Mouse (Mus musculus) fat pad, adult 2 months (tissue): ENCODE measurements around the gene Yipf2.
"Not testable (repeated sequence)": the region's sequence is repeated elsewhere in the genome, so short reads cannot be mapped to it uniquely, and the experiment has no call there.

Source experiments
- DNase-seq: peaks from one replicate; pipeline ENCODE4 v3.0.0-alpha.2; 2011; ENCODE audit warnings: low read depth, low spot score; ENCODE audit errors: extremely low read depth

Yipf2 gene

DNA sequence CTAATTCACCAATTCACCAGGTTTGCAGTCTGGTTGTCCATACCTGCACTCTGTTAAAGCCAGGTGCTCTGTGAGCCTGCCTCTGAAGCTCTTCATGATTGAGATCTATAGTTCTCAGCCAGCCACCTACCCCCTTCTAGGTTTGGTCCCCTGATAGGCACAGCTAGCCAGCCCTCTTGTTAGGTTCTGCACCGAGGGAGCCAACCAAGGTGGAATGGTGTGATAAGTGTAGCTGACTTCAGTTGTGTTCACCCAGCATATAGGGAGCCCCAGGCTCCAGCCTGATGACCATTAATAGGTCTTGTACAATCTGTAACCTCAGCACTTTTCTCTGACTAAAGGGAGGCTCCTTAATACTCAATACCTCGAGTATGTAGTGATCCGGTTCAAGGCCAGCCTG lies 7.6 kb upstream of the Yipf2 start:
- DNase-seq, result no peak

DNA sequence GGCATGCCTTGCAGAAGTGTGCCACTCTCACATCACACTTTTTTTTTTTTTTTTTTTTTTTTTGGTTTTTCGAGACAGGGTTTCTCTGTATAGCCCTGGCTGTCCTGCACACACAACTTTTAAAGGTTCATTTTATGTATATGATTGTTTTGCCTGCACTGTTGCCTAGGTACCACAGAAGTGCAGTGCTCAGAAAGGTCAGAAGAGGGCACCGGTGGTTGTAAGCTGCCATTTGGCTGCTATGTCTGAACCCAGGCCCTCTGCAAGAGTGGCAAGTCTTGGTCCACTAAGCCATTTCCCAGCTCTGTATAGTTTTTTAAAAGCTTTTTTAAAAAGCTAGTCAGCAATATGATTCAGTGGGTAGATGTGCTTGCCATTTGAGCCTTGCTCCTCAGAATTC lies 5.6 kb upstream of the Yipf2 start:
- no peak for DNase-seq

DNA sequence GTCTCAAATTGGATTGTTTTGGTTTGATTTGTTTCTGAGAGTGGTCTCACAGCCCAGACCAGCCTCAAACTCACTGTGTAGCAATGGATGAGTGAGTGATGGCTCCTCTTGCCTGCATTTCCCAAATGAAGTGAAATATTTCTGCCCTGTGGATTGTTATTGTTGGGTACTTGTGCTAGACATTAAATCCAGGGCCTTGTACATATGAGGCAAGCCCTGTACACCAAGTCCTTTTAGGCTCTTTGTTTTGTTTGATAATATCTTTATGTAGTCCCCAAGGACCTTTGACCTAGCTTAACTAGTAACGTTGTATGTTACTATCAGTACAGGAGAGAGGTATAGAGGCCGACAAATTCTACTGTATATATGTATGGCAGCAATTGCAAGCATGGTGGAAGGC lies 2.2 kb upstream of the Yipf2 start:
- peak; percentile 59 for DNase-seq

DNA sequence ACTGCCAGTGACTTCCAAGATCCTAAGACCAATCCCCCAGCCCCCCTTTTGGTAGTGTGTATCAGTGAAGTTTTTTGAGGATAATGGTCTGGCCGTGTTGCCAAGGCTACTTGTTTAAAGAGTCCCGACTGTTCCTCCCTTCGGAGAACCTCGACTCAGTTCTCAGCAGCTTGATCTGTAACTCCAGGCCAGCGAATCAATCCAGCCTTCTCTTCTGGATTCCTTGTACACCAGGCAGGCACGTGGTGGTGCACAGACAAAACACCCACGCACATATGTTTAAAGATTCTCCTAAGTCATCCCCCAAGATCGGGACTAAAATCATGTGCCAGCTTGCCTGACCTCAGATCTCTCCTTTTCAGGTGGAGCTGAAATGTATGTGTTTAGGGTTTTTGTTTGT lies 1.7 kb upstream of the Yipf2 start:
- not testable (repeated sequence) for DNase-seq

DNA sequence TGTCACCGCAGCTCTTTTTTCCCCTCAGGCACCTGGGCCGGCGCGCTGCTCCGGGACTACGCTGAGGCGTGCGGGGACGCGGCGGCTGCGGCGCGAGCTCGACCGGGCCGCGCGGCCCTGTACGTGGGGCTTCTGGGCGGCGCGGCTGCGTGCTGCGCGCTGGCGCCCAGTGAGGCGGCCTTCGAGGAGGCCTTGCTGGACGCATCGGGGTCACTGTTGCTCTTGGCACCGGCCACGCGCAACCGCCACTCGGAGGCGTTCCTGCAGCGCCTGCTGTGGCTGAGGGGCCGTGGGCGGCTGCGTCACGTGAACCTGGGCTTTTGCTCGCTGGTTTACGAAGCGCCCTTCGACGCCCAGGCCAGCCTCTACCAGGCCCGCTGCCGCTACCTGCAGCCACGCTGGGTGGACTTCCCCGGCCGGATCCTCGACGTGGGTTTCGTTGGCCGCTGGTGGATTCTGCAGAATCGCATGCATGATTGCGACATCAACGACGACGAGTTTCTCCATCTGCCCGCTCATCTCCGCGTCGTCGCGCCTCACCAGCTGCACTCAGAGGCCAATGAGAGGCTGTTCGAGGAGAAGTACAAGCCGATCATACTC lies 594 bp upstream of the Yipf2 start:
- DNase-seq, result no peak

DNA sequence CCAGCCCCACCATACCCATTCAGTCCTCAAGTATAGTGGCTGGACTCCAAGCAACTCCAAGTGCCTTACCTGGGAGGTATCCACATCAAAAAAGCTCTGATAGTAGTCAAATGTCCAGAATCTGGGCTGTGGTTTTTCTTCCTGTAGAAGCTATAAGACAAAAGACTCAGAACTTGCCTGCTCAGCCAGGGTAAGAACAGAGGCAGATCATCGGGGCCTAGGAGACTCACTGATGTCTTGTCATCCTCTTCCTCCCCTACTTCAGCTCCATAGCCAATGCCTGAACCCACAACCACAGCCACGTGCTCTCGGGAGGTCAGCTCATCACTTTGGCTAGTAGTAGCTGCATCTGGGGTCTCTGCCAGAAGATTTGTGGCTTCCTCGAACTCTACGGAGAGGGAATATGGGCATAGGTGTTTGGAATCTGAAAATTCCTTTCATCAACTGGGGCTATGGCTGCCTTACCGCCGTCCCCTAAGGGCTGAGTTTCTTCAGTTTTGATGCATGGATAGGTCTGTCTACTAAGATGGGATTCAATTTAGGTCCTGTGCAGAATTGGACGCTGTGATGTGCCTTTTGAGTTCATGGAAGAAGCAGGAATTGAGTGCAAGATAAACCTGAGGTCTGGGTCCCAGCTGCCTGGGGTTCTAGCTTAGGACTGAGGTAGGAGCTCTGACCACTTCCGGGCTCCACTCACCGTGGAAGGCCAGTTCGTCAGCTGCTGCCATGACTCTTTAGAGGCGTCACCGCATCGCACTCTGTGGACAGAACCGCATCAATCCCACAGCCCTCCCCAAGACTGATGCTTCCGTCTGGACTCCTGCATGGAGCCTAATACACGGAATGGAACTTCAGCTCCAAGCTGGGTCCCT lies 561 bp downstream of the Yipf2 start:
- DNase-seq, result no peak

DNA sequence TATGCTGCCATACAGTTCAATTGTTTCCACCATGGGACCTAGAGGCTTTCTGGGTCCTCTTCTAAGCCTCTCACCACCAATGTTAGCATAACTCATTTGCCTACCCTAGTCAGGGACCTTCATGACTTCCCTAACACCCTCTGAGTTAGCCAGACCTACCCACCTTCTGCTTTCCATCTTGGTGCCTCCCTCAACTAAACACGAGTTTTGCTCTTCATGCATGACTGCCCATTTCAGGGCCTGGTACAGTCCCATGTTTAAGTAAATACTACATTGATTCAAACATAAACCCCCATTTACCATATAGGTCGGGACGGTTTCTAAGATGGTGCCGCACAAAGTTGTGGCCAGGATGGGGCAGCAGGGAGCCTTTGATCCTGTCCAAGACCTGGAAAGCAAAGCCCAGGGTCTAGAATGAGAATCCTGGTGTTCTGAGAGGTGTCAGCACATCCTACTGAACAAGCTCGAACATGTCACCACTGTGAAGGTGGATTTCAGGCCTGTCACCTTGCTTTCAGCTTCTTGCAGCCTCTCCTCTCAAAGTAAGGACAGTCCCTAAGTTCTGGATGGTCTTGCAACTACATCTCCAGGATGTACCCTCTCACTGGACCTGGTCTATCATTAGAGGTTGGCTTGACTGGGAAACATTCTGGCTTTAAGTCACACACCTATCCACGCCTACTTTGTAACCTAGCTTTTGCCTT lies 1.3 kb downstream of the Yipf2 start:
- DNase-seq, result no peak

DNA sequence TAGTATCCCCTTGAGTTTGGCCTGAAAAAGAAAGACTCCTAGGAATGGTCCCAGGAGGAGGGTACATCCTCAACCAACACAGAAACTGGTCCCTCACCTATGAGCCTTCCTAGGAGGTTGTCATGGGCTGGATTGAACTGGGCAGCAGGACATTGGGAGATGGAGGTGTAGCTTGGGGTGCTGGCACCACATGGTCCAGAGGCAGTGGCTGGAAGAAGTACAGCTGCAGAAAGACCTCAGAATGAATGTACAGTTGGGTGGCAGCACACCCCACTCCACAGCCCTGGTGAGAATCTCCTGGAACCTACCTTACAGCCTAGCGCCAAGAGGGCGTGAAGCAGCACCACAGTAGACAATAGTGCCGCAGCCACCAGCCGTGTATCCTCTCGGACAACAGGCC lies 3.1 kb downstream of the Yipf2 start:
- no peak for DNase-seq

DNA sequence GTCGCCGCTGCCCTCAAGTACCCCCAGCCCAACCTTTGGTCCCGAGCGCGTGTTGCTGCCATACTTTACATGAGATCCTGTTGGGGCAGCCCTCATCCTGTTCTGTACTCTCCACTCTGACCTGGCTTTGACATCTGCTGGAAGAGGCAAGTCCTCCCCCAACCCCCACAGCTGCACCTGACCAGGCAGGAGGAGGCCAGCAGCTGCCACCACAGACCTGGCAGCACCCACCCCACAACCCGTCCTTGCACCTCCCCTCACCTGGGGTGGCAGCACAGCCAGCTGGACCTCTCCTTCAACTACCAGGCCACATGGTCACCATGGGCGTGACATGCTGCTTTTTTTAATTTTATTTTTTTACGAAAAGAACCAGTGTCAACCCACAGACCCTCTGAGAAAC lies 4.3 kb downstream of the Yipf2 start:
- DNase-seq, result no peak

DNA sequence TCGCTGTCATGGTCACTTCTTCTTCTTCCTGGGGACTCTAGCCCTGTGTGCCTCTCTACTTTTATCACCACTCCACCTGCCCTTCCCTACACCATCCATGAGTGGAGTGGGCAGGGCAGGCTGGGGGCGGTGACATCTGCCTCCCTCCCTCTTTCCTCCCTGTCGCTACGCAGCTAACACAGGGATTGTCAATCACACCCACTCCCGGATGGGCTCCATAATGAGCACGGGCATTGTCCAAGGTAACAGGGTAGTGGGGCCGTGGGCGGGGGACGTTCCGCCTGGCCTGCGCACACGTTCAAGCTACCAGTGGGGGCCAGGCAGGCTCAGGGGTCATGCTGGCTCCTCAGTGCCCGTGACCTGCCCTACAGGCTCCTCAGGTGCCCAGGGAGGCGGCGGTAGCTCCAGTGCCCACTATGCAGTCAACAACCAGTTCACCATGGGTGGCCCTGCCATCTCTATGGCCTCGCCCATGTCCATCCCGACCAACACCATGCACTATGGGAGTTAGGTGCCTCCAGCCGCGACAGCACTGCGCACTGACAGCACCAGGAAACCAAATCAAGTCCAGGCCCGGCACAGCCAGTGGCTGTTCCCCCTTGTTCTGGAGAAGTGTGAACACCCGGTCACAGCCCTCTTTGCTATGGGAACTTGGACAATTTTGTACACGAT lies 4.8 kb downstream of the Yipf2 start:
- DNase-seq, result no peak

DNA sequence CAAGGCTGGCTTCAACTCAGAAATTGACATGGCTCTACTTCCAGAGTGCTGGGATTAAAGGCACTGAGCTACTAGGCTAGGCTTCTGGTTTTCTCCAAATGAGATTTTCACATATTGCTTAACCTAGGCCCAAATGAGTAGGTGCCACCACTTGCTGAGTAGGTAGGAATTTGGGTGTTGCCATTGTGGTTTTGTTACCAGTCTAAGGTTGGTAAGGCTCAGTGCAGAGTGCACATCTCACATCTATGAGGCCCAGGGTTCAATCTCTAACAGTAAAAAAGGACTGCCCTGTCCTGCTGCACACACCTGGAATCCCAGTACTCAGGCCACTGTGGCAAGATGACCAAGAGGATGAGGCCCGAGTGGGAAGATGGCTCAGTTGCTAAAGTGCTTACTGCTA lies 7.2 kb downstream of the Yipf2 start:
- DNase-seq, result no peak

DNA sequence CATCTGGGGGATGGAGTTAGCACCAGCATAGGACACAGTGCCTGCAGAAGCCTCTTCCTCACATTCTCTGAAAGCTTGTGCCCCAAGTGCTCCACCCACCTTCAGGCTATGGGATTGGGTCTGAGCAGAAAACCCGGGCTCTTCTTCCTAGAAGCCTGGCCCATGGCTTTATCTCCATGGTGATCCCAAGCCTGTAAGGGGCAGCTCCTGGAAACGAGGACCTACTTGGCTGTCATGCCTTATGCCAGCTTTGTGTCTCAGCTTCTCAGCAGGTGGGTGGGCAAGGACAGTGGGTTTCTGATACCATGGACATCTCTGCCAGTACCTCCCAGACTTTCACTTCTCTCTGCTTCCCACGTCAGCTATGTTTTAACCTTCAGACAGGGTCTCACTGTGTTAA lies 14.4 kb downstream of the Yipf2 start:
- DNase-seq, result no peak

DNA sequence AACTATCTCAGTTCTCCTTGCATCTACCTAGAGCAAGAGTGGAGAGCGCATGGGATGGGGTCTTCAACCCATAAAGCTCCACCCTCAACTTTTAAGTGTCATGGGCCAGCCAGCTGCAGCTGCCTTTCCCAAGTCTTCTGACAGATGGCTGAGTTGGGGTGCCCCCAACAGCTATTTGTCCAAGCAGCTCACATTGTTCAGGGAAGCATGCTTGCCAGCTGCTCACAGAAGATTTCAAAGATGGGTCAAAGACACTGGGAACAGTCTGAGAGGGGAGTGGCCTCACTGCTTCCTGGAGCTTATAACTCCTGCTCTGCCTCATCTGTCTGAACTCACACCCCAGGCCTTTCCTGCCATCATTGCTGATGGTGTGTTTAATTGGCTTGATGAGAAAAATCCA lies 16.3 kb downstream of the Yipf2 start:
- DNase-seq, result no peak

DNA sequence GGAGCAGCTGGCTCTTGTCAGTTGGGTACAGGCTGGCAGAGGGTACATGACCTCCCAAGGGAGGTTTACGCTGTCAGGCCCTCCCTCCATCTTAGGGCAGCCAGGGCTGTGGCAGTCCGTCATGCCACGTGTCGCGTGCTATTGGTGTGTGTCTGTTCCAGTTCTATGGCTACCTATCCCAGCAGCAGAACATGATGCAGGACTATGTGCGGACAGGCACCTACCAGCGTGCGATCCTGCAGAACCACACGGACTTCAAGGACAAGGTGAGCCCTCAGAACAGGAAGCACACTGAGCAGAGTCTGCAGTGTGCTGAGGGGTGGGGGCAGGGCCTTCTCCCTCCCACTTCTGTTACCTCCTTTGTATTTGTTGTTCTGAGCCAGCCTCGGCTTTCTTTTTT lies 17.4 kb downstream of the Yipf2 start:
- no peak for DNase-seq

DNA sequence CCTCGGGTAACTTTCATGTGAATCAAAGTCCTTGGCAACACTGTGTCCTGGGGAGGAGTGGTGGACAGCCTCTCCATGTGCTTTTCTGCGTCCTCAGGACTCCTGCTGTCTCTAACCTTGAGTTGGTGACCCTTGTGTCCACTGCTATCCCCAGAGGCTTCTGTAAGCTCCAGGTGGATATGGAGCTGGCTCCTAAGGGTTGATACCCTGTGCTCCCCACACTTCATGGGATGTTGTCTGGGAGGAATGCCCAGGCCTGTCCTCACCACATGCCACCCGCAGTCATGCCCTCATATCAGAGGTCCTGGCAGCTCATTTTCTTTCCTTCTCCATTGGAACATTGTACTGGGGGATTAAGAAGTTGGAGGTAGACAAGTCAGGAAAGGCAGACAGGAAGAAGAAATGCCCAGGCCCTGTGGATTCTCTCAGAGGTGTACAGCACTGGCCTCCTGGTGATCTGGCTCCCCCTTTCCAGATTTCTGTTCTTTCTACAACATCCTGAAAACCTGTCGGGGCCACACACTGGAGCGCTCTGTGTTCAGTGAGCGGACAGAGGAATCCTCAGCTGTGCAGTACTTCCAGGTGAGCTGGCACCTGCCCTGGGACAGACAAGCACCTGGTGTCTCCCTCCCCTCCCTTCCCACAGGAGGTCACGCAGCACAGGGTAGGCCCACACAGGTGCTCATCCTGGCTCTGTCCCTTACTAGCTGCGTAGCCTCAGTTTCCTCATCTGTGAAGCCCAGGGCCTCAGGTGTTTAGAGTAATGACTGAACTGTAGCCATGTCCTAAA lies 18.4 kb downstream of the Yipf2 start:
- no peak for DNase-seq

DNA sequence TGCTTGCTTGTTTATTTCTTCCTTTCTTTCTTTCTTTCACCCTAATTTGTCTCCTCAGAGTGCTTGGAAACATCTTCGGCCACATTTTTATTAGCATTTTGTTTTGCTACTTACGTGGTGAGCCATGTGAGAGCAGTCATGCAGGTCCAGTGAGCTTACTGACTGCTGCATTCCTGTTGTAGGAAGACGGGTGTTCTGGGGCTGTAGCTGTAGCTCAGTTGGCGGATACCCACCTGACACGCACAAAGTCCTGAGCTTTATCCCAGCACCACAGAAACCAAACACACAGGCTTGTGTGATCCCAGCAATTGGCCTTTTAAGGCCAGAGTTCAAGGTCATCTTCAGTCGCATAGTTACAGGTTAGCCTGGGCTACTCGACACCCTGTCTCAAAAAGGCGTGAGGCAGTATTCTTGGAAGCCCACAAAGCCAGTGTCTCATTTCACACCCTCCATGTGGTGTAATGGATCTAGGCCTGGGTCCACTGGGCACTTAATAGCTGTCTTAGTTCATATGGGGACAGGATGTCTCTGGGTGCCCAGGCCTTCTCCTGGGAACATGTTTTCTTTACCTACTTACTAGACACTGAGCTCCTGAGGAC lies 23.9 kb downstream of the Yipf2 start:
- no peak for DNase-seq

DNA sequence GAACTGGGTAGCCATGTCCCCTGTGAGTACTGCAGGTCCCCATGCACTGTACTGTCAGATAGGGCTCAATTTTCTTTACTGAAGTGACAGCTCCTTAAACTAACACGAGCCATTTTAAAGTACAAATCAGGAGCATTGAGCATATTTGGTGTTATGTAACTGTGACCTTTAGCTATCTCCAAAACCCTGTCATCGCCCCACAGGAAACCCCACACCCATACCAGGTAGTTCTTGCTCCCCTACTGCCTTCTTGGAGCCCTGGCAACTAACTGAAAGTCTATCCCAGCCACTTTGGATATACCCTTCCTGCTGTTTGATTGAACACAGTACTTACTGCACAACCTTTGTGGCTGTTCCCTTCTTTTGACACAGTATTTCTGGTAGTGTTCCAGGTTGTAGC lies 25.6 kb downstream of the Yipf2 start:
- DNase-seq, result no peak

DNA sequence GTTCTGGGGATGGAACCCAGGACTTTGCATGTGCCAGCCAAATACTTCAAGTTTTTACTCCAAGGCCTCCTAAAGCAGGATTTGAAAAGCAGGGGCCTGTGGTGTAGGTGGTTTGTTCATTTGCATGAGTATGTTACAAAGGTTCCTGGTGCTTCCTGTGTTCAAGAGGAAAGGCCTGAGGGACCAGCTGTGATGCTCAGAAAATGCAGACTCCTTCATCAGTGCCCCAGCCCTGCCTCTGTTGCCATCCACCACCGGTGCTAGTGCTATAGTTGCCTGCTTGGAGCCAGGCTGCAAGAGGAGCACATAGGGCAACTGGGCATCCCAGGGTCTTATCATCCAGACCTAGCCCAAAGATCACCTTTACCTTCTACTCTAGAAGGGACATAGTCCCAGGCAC lies 26.1 kb downstream of the Yipf2 start:
- DNase-seq, result no peak

DNA sequence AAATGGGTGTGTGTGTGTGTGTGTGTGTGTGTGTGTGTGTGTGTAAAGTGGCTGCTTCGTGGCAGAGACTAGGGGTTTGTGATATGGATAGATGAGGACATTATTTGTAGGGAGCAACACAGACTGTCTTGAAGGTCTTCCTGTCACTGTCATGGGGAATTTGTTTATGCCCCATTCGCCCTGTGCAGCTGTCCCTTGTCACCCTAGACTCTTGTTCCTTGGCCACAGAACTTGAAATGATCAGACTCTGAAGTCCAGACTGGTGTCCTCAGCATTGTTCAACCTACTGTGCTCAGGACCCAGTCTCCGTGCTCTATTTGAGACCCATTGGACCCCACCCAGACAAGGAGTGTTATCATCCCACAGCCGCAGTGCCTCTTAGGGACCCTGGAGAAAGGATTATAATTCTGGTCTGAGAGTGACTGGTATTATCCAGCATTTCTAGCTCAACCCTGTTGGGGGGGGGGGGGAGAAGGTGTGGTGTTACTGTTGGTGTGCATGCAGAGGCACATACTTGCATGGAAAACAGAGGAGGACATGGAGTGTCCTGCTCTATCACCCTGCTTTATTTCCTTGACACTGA lies 27.5 kb downstream of the Yipf2 start:
- no peak for DNase-seq

DNA sequence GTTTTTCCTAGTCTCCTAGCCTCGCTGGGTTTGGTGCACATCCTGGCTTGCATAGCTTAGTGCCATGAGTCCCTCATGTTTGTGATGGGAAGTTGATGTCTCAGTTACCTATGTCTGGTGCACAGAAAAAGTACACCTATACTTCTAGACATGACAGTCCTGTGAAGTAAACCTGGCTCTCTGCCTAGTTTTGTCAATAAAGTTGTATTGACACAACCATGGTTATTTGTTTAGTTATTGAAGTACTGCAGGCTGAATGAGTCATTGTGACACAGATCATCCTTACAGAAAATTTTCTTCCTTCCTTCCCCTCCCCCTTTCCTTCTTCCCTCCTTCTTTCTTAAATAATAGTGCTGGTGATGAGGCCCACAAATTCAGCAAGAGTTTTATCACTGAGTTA lies 28.2 kb downstream of the Yipf2 start:
- no peak for DNase-seq
